Mouse (Mus musculus) ES-E14 (cell line): Measurements from ENCODE around the gene Nudcd2. TPM values are rescaled to one million over a fixed set of nuclear protein-coding genes. Genes with fewer than 3 reads are reported as not detected.

ENCODE experiments used
- DNase-seq: peaks from one replicate; pipeline ENCODE4 v3.0.0-alpha.2; 2013; ENCODE audit warnings: low read depth, low spot score
- H3K27ac ChIP-seq: 2 replicates; pipeline ENCODE4 v1.5.1; 2012; ENCODE audit warnings: low read depth, mild to moderate bottlenecking, low read length, moderate library complexity, mixed read lengths; ENCODE audit not compliant: poor library complexity, insufficient read depth, severe bottlenecking
- H3K36me3 ChIP-seq: 2 replicates; pipeline ENCODE4 v1.6.1; 2012; ENCODE audit warnings: mild to moderate bottlenecking, low read length, moderate library complexity, mixed read lengths; ENCODE audit not compliant: control insufficient read depth, poor library complexity, insufficient read depth, severe bottlenecking
- H3K4me1 ChIP-seq, 2 experiments: fragments of 150-350 bp in 1 of 2; sonication (generic) in 1 of 2; 2 replicates each; pipeline ENCODE4 v1.6.1; 2012; ENCODE audit warnings: low read length in 2 of 2, mild to moderate bottlenecking in 1 of 2, mixed read lengths in 1 of 2; ENCODE audit not compliant: control insufficient read depth in 2 of 2, insufficient read depth in 2 of 2, poor library complexity in 1 of 2
- H3K4me3 ChIP-seq, 2 experiments: fragments of 150-350 bp in 1 of 2; sonication (generic) in 1 of 2; 2 replicates each; pipeline ENCODE4 v1.5.1; 2012; ENCODE audit warnings: low read length in 2 of 2, low read depth in 1 of 2, mild to moderate bottlenecking in 1 of 2, mixed read lengths in 1 of 2; ENCODE audit not compliant: insufficient read depth in 1 of 2, poor library complexity in 1 of 2, severe bottlenecking in 1 of 2
- H3K9ac ChIP-seq: 2 replicates; pipeline ENCODE4 v1.6.1; 2012; ENCODE audit warnings: low read depth, mild to moderate bottlenecking, low read length, mixed read lengths; ENCODE audit not compliant: poor library complexity, insufficient read depth, severe bottlenecking
- H3K9me3 ChIP-seq: fragments of 150-350 bp; sonication (generic); 2 replicates; pipeline ENCODE4 v1.6.1; 2012; ENCODE audit warnings: low read depth, mild to moderate bottlenecking, low read length; ENCODE audit not compliant: control insufficient read depth, insufficient read depth
- CHD2 ChIP-seq: IDR thresholded peaks from 2 replicates; pipeline ENCODE4 v1.6.1; 2014; ENCODE audit warnings: mild to moderate bottlenecking, low read depth, low read length, inconsistent platforms
- HCFC1 ChIP-seq: IDR thresholded peaks from 2 replicates; pipeline ENCODE4 v1.6.1; 2012; ENCODE audit warnings: low read length, inconsistent platforms, borderline replicate concordance; ENCODE audit not compliant: insufficient read depth
- MAFK ChIP-seq: IDR thresholded peaks from 2 replicates; pipeline ENCODE4 v1.6.1; 2014; ENCODE audit warnings: mild to moderate bottlenecking, low read depth, low read length, inconsistent platforms; ENCODE audit not compliant: insufficient read depth
- ZC3H11A ChIP-seq: IDR thresholded peaks from 2 replicates; pipeline ENCODE4 v1.6.1; 2012; ENCODE audit warnings: low read depth, mild to moderate bottlenecking, inconsistent platforms, low read length, borderline replicate concordance
- ZNF384 ChIP-seq: IDR thresholded peaks from 2 replicates; pipeline ENCODE4 v1.6.1; 2012; ENCODE audit warnings: low read depth, low read length, inconsistent platforms
- in situ Hi-C, 2 experiments: fragments of 600-800 bp; cut with MboI; formaldehyde crosslinking; loops; one replicate each; pipeline ENCODE4 v1.15.1; 2025; ENCODE audit warnings: low sequenced_read_pairs in 2 of 2, inconsistent platforms in 1 of 2; ENCODE audit not compliant: unreplicated experiment in 2 of 2
- total RNA-seq: library from RNA; depleted of rRNA; stranded (reverse); fragments of 300-350 nt; gene quantifications from 2 replicates; pipeline ENCODE4 v1.2.3, GENCODE M21; 2012

Nudcd2 gene
- total RNA-seq, 1 experiment: 133 TPM

DNA sequence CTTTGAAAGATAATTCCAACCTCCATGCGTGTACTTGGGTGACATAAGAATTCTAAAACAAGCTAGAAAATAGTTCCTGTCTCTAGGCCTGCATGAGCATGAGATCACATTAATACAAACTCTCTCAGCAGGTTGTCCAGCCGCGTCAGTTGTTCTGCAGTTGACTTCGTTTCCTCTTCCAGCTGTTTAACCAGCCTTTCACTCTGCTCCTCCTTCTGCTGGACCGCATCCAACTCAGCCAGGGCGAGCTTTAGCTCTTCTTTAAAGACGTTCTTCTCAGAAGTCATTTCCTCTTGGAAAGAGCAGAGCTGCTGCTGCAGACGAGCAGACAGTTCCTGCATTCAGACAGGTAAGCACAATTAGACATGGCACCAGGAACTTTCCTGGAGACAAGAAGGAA is 19.6 kb upstream of the Nudcd2 start:
- no peak overlapping the region for H3K9ac ChIP-seq
- TF ChIP-seq MAFK (no peak), ZC3H11A (no peak), HCFC1 (no peak), CHD2 (no peak), ZNF384 (no peak)
- no peaks in the 10 kb centered on the region for H3K9me3 ChIP-seq
- no peak overlapping the region for H3K4me3 ChIP-seq
- H3K4me1 ChIP-seq: no peaks in the 10 kb centered on the region
- in situ Hi-C loops: no loop called here
- no peak for DNase-seq
- H3K36me3 ChIP-seq: peaks cover 36% of the 10 kb centered on the region
- H3K27ac ChIP-seq: no peak overlapping the region

DNA sequence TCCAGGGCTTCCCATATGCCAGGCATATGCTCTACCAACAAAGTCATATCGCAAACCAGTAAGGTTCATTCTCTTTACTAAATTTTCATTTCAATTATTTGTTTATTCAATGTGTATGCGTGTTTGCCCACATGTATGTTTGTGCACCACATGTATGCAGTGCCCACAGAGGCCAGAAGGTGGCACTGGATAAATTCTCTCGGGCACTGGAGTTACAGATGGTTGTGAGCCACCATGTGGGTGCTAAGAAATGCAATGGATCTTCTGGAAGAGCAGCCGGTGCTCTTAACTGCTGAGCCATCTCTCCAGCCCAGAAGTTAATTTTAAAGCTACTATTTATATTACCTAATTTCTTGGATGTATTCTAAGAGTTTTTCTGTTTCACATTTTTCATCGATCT is 17.9 kb upstream of the Nudcd2 start:
- no peak for DNase-seq
- H3K4me3 ChIP-seq: no peak overlapping the region
- H3K4me1 ChIP-seq: no peaks in the 10 kb centered on the region
- in situ Hi-C loops: no loop called here
- no peak overlapping the region for H3K9ac ChIP-seq
- TF ChIP-seq ZNF384 (no peak), CHD2 (no peak)
- H3K9me3 ChIP-seq: no peaks in the 10 kb centered on the region
- peaks cover 33% of the 10 kb centered on the region for H3K36me3 ChIP-seq
- no peak overlapping the region for H3K27ac ChIP-seq

DNA sequence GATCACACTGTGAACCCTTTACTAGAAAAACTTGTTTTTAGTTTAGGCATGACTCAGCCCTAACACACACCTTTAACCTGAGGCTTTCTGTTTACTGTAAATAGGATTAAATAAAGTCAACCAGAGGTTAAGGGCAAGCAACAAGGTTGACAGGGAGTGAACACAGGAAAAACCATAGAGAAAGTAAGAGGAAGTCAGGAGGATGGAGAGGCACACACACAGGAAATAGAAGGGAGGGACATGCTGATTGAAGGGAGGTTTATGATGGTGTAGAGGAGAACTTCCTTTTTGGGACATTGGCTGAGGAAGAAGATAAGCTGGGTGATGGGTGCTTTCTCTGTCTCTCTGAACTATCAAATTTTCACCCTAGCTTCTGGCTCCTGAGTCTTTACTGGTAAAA is 15.1 kb upstream of the Nudcd2 start:
- Histone ChIP-seq H3K27ac (no peak overlapping the region), H3K36me3 (peaks cover 42% of the 10 kb centered on the region), H3K4me3 (no peak overlapping the region), H3K9me3 (no peaks in the 10 kb centered on the region), H3K9ac (no peak overlapping the region), H3K4me1 (no peaks in the 10 kb centered on the region)
- in situ Hi-C loops: no loop called here
- TF ChIP-seq ZNF384: no peak
- no peak for TF ChIP-seq MAFK
- TF ChIP-seq HCFC1: no peak
- no peak for TF ChIP-seq ZC3H11A
- no peak for TF ChIP-seq CHD2
- DNase-seq: no peak

DNA sequence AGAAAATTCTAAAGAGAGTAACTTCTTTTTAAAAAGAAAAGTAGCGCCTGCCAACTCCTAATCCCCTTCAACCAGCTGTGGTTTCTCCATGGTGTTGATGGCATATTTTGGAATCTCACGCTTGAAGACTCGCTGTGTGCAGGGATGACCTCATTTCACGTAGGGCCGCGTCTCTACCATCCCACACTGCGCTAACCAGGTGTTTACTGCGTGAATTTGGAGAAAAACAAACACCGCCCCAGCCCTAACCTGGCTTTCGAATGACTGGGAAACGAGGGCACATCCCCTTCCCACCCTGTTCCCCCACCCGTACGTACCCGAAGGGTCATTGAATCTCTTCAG is 499 bp upstream of the Nudcd2 start:
- Histone ChIP-seq H3K9me3 (no peaks in the 10 kb centered on the region), H3K9ac (peak overlapping the region; percentile 90), H3K36me3 (peaks cover 13% of the 10 kb centered on the region), H3K4me1 (peaks cover 0 to 4% of the 10 kb centered on the region in 2 experiments; a peak in 1 of 4 replicates), H3K27ac (peak overlapping the region; percentile 63; the same call in 1 of the 2 replicates), H3K4me3 (peak overlapping the region; percentile 76 to 83)
- in situ Hi-C loops: no loop called here
- DNase-seq: no peak
- TF ChIP-seq HCFC1 (no peak), ZNF384 (no peak), ZC3H11A (no peak), CHD2 (no peak), MAFK (no peak)

DNA sequence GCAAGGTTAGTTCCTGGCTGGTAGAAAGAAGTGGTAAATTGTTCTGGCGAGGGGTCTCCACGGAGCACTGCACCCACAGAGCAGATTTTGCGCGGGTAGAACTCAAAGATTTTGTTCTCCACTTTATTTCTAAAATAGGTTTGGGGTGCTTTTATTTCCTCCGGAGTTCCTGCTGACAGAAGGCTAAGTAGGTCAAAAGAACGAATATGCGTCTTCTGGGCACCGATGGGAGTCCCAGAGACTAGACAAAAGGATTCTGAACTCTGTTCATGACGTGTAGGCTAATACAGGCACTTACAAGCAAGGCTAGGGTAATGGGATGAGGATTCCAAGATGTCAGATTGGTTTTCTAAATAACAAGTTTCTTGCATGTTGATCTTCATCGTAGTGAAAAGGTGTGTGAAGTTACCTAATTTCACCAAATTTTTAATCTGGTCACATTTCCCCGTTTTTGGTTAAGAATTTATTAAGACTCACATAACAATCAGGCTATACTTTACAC is 835 bp downstream of the Nudcd2 start:
- in situ Hi-C loops: no loop called here
- Histone ChIP-seq H3K36me3 (peaks cover 18% of the 10 kb centered on the region), H3K9ac (peak overlapping the region; percentile 99), H3K9me3 (no peaks in the 10 kb centered on the region), H3K4me3 (peak overlapping the region; percentile 76 to 96), H3K4me1 (peaks cover 0 to 4% of the 10 kb centered on the region in 2 experiments; a peak in 1 of 4 replicates), H3K27ac (peak overlapping the region; percentile 94)
- TF ChIP-seq ZC3H11A (no peak), ZNF384 (no peak), CHD2 (0 out of 2 replicates have a peak, but pooled peaks have one; percentile 11), MAFK (no peak), HCFC1 (0 out of 2 replicates have a peak, but pooled peaks have one; percentile 16)
- no peak for DNase-seq
